Mouse (Mus musculus) intestine, embryonic 16.5 days (tissue): ENCODE measurements around the gene Sdcbp2. TPM values are rescaled to one million over a fixed set of nuclear protein-coding genes. Genes with fewer than 3 reads are reported as not detected.

ENCODE experiments used
- ATAC-seq: fragments of 200-750 bp; cut with Nextera tagmentation; 2 replicates; pipeline ENCODE4 v1.8.0; 2017; ENCODE audit warnings: moderate TSS enrichment, moderate library complexity
- H3K27ac ChIP-seq: fragments of 300-500 bp; sonication (generic); 2 replicates; pipeline ENCODE4 v1.5.1; 2014; ENCODE audit warnings: mild to moderate bottlenecking, low read length
- H3K27me3 ChIP-seq: fragments of 300-500 bp; sonication (generic); replicated peaks from 2 replicates; pipeline ENCODE4 v1.6.1; 2014; ENCODE audit warnings: low read length, control low read depth, mixed read lengths; ENCODE audit not compliant: control insufficient read depth, insufficient read depth
- H3K36me3 ChIP-seq: fragments of 300-500 bp; sonication (generic); 2 replicates; pipeline ENCODE4 v1.6.1; 2014; ENCODE audit warnings: low read length, control low read depth; ENCODE audit not compliant: control insufficient read depth, insufficient read depth
- H3K4me1 ChIP-seq: fragments of 300-500 bp; sonication (generic); 2 replicates; pipeline ENCODE4 v1.6.1; 2014; ENCODE audit warnings: low read length, control low read depth, mixed read lengths; ENCODE audit not compliant: control insufficient read depth, insufficient read depth
- H3K4me2 ChIP-seq: fragments of 300-500 bp; sonication (generic); 2 replicates; pipeline ENCODE4 v1.6.1; 2014; ENCODE audit warnings: low read depth, low read length, control low read depth
- H3K4me3 ChIP-seq: fragments of 300-500 bp; sonication (generic); 2 replicates; pipeline ENCODE4 v1.5.1; 2014; ENCODE audit warnings: mild to moderate bottlenecking, low read length
- H3K9ac ChIP-seq: fragments of 300-500 bp; sonication (generic); 2 replicates; pipeline ENCODE4 v1.6.1; 2014; ENCODE audit warnings: low read depth, low read length
- H3K9me3 ChIP-seq: fragments of 300-500 bp; sonication (generic); 2 replicates; pipeline ENCODE4 v1.6.1; 2016; ENCODE audit warnings: low read length, control low read depth; ENCODE audit not compliant: control insufficient read depth
- WGBS: fragments of 180-500 bp; shearing (Covaris S2); extraction: QIAGEN DNeasy Blood & Tissue Kit; methylation state at CpG from one replicate; pipeline ENCODE4 v1.1.7; 2014; 5-methylcytosine and 5-hydroxymethylcytosine counted together
- polyA plus RNA-seq: library from polyadenylated mRNA; unstranded; fragments of >200 nt; fragmentation: Nextera tagmentation; extraction: Ambion mirVana; gene quantifications from 2 replicates; pipeline ENCODE4 v1.2.1, GENCODE M21; 2015

Gene Sdcbp2
- polyA plus RNA-seq, 1 experiment from 2014 or later: 23.2 TPM

- H3K27ac ChIP-seq: peak overlapping the region; percentile 68
- H3K9me3 ChIP-seq: no peaks in the 10 kb centered on the region
- H3K4me1 ChIP-seq: peaks cover 3% of the 10 kb centered on the region; the same call in 1 of the 2 replicates
- H3K9ac ChIP-seq: no peak overlapping the region
- peak; percentile 72 for ATAC-seq
- H3K4me2 ChIP-seq: 0 out of 2 replicates have a peak overlapping the region, but pooled peaks have one; percentile 10
- H3K4me3 ChIP-seq: no peak overlapping the region
- H3K27me3 ChIP-seq: no peaks in the 10 kb centered on the region
- no peaks in the 10 kb centered on the region for H3K36me3 ChIP-seq
- WGBS: 28% methylated on average over 5 of the region's 5 CpGs
Measured at GRCm38 (mm10) chr2:151536618-151536974, 35.8 kb upstream of the Sdcbp2 start.

GRCm38 (mm10) chr2:151538646-151539045 is 33.8 kb upstream of the Sdcbp2 start:
- H3K9ac ChIP-seq: no peak overlapping the region
- no peak overlapping the region for H3K4me2 ChIP-seq
- H3K36me3 ChIP-seq: no peaks in the 10 kb centered on the region
- peaks cover 4% of the 10 kb centered on the region; the same call in 1 of the 2 replicates for H3K4me1 ChIP-seq
- no peak overlapping the region for H3K4me3 ChIP-seq
- H3K27me3 ChIP-seq: no peaks in the 10 kb centered on the region
- no peak overlapping the region for H3K27ac ChIP-seq
- no peaks in the 10 kb centered on the region for H3K9me3 ChIP-seq
- no peak for ATAC-seq
- 66% methylated on average over 4 of the region's 4 CpGs for WGBS

GRCm38 (mm10) chr2:151542323-151543062 is 29.9 kb upstream of the Sdcbp2 start, which contains the start of gene Fkbp1a:
Fkbp1a (plus strand) TSS chr2:151542483.
- under 1% methylated on average over 79 of the region's 93 CpGs for WGBS
- peak within 1 kb of the TSS; percentile 55 for H3K4me2 ChIP-seq

GRCm38 (mm10) chr2:151543063-151543895 is 29.1 kb upstream of the Sdcbp2 start:
- peak overlapping the region; percentile 88 for H3K4me3 ChIP-seq
- H3K36me3 ChIP-seq: 0 out of 2 replicates have a peak, but pooled peaks cover 2% of the 10 kb centered on the region
- H3K9ac ChIP-seq: peak overlapping the region; percentile 97
- 0 out of 2 replicates have a peak, but pooled peaks have one; percentile 14 for ATAC-seq
- H3K9me3 ChIP-seq: no peaks in the 10 kb centered on the region
- H3K27ac ChIP-seq: peak overlapping the region; percentile 95
- H3K27me3 ChIP-seq: no peaks in the 10 kb centered on the region
- peak overlapping the region; percentile 52 for H3K4me2 ChIP-seq
- WGBS: under 1% methylated on average over 21 of the region's 21 CpGs
- peaks cover 31% of the 10 kb centered on the region for H3K4me1 ChIP-seq

More at GRCm38 (mm10) chr2:151542323-151543062, 29.9 kb upstream of the Sdcbp2 start, which contains the start of gene Fkbp1a:
- Histone ChIP-seq H3K9me3 (no peaks in the 10 kb centered on the region), H3K27ac (peak within 1 kb of the TSS; percentile 95), H3K4me1 (peaks cover 29% of the 10 kb centered on the region), H3K9ac (peak within 1 kb of the TSS; percentile 97), H3K27me3 (no peaks in the 10 kb centered on the region), H3K36me3 (0 out of 2 replicates have a peak, but pooled peaks cover 2% of the 10 kb centered on the region), H3K4me3 (peak within 1 kb of the TSS; percentile 88)
- ATAC-seq: peak; percentile 98

GRCm38 (mm10) chr2:151544673-151545072 is 27.7 kb upstream of the Sdcbp2 start:
- Histone ChIP-seq H3K27ac (no peak overlapping the region), H3K9me3 (no peaks in the 10 kb centered on the region), H3K27me3 (no peaks in the 10 kb centered on the region), H3K4me2 (peak overlapping the region; percentile 10; the same call in 1 of the 2 replicates), H3K36me3 (0 out of 2 replicates have a peak, but pooled peaks cover 2% of the 10 kb centered on the region), H3K4me1 (peaks cover 35% of the 10 kb centered on the region), H3K4me3 (no peak overlapping the region), H3K9ac (peak overlapping the region; percentile 21; the same call in 1 of the 2 replicates)
- no peak for ATAC-seq
- WGBS: 57% methylated on average over 6 of the region's 6 CpGs

GRCm38 (mm10) chr2:151546571-151546970 is 25.9 kb upstream of the Sdcbp2 start:
- H3K4me2 ChIP-seq: no peak overlapping the region
- peaks cover 32% of the 10 kb centered on the region for H3K4me1 ChIP-seq
- WGBS: 89% methylated on average over 4 of the region's 4 CpGs
- H3K4me3 ChIP-seq: no peak overlapping the region
- ATAC-seq: no peak
- H3K36me3 ChIP-seq: peaks cover 7% of the 10 kb centered on the region; the same call in 1 of the 2 replicates
- H3K9me3 ChIP-seq: no peaks in the 10 kb centered on the region
- no peaks in the 10 kb centered on the region for H3K27me3 ChIP-seq
- H3K9ac ChIP-seq: no peak overlapping the region
- no peak overlapping the region for H3K27ac ChIP-seq

- Histone ChIP-seq H3K4me2 (no peak overlapping the region), H3K27me3 (no peaks in the 10 kb centered on the region), H3K36me3 (peaks cover 11% of the 10 kb centered on the region), H3K9ac (no peak overlapping the region), H3K9me3 (no peaks in the 10 kb centered on the region), H3K27ac (no peak overlapping the region), H3K4me3 (no peak overlapping the region), H3K4me1 (peaks cover 20% of the 10 kb centered on the region)
- 83% methylated on average over 3 of the region's 3 CpGs for WGBS
- no peak for ATAC-seq
Measured at GRCm38 (mm10) chr2:151549615-151550121, 22.8 kb upstream of the Sdcbp2 start.

- H3K4me1 ChIP-seq: 0 out of 2 replicates have a peak, but pooled peaks cover 5% of the 10 kb centered on the region
- ATAC-seq: peak; percentile 93
- H3K9ac ChIP-seq: no peak overlapping the region
- no peaks in the 10 kb centered on the region for H3K27me3 ChIP-seq
- H3K4me3 ChIP-seq: no peak overlapping the region
- peak overlapping the region; percentile 70 for H3K27ac ChIP-seq
- H3K4me2 ChIP-seq: 0 out of 2 replicates have a peak overlapping the region, but pooled peaks have one; percentile 12
- 66% methylated on average over 7 of the region's 7 CpGs for WGBS
- H3K36me3 ChIP-seq: peaks cover 11% of the 10 kb centered on the region; the same call in 1 of the 2 replicates
- H3K9me3 ChIP-seq: no peaks in the 10 kb centered on the region
Measured at GRCm38 (mm10) chr2:151562930-151563921, 9.2 kb upstream of the Sdcbp2 start.
